Mouse (Mus musculus) kidney, embryonic 15.5 days (tissue): ENCODE measurements around the gene Myo16. TPM values are rescaled to one million over a fixed set of nuclear protein-coding genes. Genes with fewer than 3 reads are reported as not detected.

Experiments used
- ATAC-seq: fragments of 200-750 bp; cut with Nextera tagmentation; replicated peaks from 2 replicates; pipeline ENCODE4 v1.8.0; 2017; ENCODE audit warnings: moderate TSS enrichment; ENCODE audit not compliant: low FRiP score
- H3K27ac ChIP-seq: fragments of 300-500 bp; sonication (generic); 2 replicates; pipeline ENCODE4 v1.5.1; 2015; ENCODE audit warnings: mild to moderate bottlenecking, inconsistent platforms
- H3K27me3 ChIP-seq: fragments of 300-500 bp; sonication (generic); 2 replicates; pipeline ENCODE4 v1.6.1; 2015; ENCODE audit warnings: inconsistent platforms
- H3K36me3 ChIP-seq: fragments of 300-500 bp; sonication (generic); 2 replicates; pipeline ENCODE4 v1.6.1; 2015; ENCODE audit warnings: inconsistent platforms
- H3K4me1 ChIP-seq: fragments of 300-500 bp; sonication (generic); 2 replicates; pipeline ENCODE4 v1.6.1; 2015; ENCODE audit warnings: inconsistent platforms
- H3K4me2 ChIP-seq: fragments of 300-500 bp; sonication (generic); 2 replicates; pipeline ENCODE4 v1.6.1; 2015; ENCODE audit warnings: moderate library complexity, mild to moderate bottlenecking, inconsistent platforms
- H3K4me3 ChIP-seq: fragments of 300-500 bp; sonication (generic); replicated peaks from 2 replicates; pipeline ENCODE4 v1.5.1; 2015; ENCODE audit warnings: mild to moderate bottlenecking, inconsistent platforms
- H3K9ac ChIP-seq: fragments of 300-500 bp; sonication (generic); 2 replicates; pipeline ENCODE4 v1.6.1; 2015; ENCODE audit warnings: mild to moderate bottlenecking, inconsistent platforms
- H3K9me3 ChIP-seq: fragments of 300-500 bp; sonication (generic); replicated peaks from 2 replicates; pipeline ENCODE4 v1.6.1; 2016; ENCODE audit warnings: inconsistent platforms
- WGBS: fragments of 180-500 bp; shearing (Covaris S2); methylation state at CpG from one replicate; pipeline ENCODE4 v1.1.7; 2015; ENCODE audit warnings: mixed read lengths; 5-methylcytosine and 5-hydroxymethylcytosine counted together
- polyA plus RNA-seq: library from polyadenylated mRNA; unstranded; fragments of >200 nt; fragmentation: Nextera tagmentation; extraction: Ambion mirVana; gene quantifications from 2 replicates; pipeline ENCODE4 v1.2.1, GENCODE M21; 2015

Gene Myo16
- polyA plus RNA-seq, 1 experiment from 2014 or later = 0.34 TPM

DNA sequence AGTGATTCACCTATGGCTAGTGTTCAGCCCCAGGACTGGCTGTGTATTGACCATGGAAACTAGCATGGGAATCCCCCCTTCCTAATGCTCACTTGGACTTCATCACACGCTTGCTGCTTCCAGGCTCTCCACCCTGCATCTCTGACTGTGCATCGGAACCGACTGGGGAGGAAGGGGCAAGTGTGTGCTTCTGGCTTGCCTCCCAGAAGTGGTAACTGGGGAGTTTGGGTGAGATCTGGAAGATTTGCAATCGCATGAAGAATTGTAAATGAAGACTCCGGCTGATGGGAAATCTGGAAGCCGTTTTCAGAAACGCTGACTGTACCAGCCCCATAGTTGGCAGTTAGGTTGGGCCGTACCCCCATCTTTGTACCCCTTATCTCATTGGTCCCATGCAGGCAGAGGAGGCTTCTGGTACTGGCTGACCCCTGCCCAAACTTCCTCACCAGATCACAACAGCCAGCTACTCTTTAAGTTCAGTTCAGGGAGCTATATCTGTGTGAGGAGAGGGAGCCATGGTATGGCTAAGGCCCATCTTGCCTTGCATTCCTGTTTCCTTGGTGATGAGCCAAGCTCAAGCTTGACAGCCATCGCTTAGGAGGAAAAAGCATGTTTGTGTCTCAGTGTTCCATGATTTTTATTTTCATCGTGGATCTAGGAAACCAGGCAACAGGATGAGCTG, 336.2 kb downstream of the Myo16 start:
- no peaks in the 10 kb centered on the region for H3K4me1 ChIP-seq
- H3K27ac ChIP-seq = no peak overlapping the region
- no peak for ATAC-seq
- H3K9me3 ChIP-seq = no peaks in the 10 kb centered on the region
- WGBS = 82% methylated on average over 10 of the region's 10 CpGs
- no peak overlapping the region for H3K4me3 ChIP-seq
- no peak overlapping the region for H3K4me2 ChIP-seq
- no peak overlapping the region for H3K9ac ChIP-seq
- no peaks in the 10 kb centered on the region for H3K27me3 ChIP-seq
- no peaks in the 10 kb centered on the region for H3K36me3 ChIP-seq

DNA sequence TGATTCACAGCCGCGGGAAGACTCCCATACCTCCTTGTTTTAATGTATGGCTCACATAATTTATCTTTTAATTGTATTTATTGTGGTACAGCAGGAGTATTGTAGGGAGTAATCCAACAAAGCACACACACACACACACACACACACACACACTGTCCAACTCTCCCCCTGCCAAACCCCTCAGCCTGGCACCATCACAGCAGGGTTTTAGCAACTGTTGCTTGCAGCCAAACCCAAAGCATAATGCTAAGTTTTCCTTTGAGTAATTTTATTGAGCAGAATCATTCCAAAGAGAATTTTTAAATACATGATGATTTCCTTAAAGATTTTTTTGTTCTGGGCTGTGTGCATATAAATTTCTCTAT, 336.7 kb downstream of the Myo16 start:
- Histone ChIP-seq H3K27me3 (no peaks in the 10 kb centered on the region), H3K4me2 (no peak overlapping the region), H3K9ac (no peak overlapping the region), H3K4me3 (no peak overlapping the region), H3K36me3 (no peaks in the 10 kb centered on the region), H3K27ac (no peak overlapping the region), H3K9me3 (no peaks in the 10 kb centered on the region), H3K4me1 (no peaks in the 10 kb centered on the region)
- no peak for ATAC-seq
- WGBS = 86% methylated on average over 2 of the region's 2 CpGs

DNA sequence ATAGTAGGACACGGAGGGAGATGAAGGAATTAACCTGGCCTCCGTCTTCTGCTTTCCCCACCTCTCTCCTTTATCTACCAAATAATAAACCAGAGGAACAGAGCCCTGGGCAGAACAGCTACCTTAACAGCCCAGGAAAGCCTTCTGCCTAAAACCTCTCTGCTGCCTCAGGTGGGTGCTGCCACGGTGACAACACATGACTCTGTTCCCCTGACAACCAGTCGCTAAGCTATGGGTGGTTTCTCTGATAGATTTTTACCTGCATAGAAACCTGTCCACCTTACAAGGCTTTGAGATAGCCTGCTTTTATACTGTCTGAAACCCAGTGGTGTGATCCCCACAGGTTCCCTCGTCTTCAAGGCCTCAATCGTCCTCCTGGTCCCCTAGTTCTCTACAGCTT, 337.2 kb downstream of the Myo16 start:
- Histone ChIP-seq H3K9me3 (no peaks in the 10 kb centered on the region), H3K9ac (no peak overlapping the region)
- WGBS = 78% methylated on average over 6 of the region's 6 CpGs

GRCm38 (mm10) chr8:10499846-10500245, 346.1 kb downstream of the Myo16 start:
- no peaks in the 10 kb centered on the region for H3K36me3 ChIP-seq
- 0 out of 2 replicates have a peak, but pooled peaks cover 5% of the 10 kb centered on the region for H3K9me3 ChIP-seq
- no peak overlapping the region for H3K4me3 ChIP-seq
- WGBS = 26% methylated on average over 8 of the region's 8 CpGs
- no peak overlapping the region for H3K27ac ChIP-seq
- H3K4me2 ChIP-seq = no peak overlapping the region
- no peak for ATAC-seq
- H3K27me3 ChIP-seq = no peaks in the 10 kb centered on the region
- H3K9ac ChIP-seq = no peak overlapping the region
- no peaks in the 10 kb centered on the region for H3K4me1 ChIP-seq

More for the DNA sequence above, 337.2 kb downstream of the Myo16 start:
- Histone ChIP-seq H3K4me2 (no peak overlapping the region), H3K36me3 (no peaks in the 10 kb centered on the region), H3K4me3 (no peak overlapping the region), H3K4me1 (no peaks in the 10 kb centered on the region), H3K27ac (no peak overlapping the region), H3K27me3 (no peaks in the 10 kb centered on the region)
- no peak for ATAC-seq

DNA sequence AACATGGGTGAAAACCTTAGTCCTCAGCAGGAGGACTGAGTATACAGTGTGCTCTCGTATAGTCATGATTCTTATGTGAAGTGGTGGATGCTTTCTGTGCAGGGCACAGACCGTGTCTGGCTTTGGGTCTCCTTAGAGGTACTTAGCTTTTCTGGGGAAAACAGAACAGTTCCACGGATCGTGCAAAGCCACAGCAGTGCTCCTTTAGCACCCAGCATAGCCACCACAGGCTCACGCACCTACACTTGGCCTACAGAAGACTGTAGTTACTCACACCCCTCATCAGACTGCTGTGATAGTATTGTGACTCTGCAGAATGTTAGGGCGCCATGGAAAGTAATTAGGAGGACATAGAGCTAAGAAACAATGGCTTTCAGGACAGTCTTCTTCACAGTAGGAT, 346.8 kb downstream of the Myo16 start:
- no peak overlapping the region for H3K27ac ChIP-seq
- H3K27me3 ChIP-seq = no peaks in the 10 kb centered on the region
- no peak overlapping the region for H3K9ac ChIP-seq
- H3K36me3 ChIP-seq = no peaks in the 10 kb centered on the region
- H3K9me3 ChIP-seq = 0 out of 2 replicates have a peak, but pooled peaks cover 5% of the 10 kb centered on the region
- H3K4me3 ChIP-seq = no peak overlapping the region
- no peaks in the 10 kb centered on the region for H3K4me1 ChIP-seq
- ATAC-seq = no peak
- WGBS = 86% methylated on average over 6 of the region's 6 CpGs
- no peak overlapping the region for H3K4me2 ChIP-seq

DNA sequence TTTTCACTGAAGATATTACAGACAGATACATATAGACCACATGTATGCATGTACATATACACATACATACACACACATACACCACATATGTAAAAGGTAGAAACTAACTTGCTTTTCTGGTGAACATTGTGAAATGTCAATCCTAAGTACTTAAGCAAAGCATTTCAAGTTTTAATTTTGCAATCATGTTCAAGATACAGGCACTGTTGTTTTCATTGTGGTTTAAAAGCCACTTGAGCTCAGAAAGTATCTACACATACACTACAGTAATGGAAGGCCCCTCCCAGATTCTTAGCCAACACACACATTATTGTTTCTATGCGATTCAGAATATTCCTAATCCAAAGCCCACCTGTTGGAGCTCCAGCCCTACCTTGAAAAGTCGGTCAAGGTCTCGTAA, 348.0 kb downstream of the Myo16 start:
- H3K27me3 ChIP-seq = no peaks in the 10 kb centered on the region
- H3K4me1 ChIP-seq = no peaks in the 10 kb centered on the region
- no peak overlapping the region for H3K27ac ChIP-seq
- ATAC-seq = no peak
- no peaks in the 10 kb centered on the region for H3K9me3 ChIP-seq
- no peak overlapping the region for H3K9ac ChIP-seq
- H3K4me3 ChIP-seq = no peak overlapping the region
- no peak overlapping the region for H3K4me2 ChIP-seq
- H3K36me3 ChIP-seq = no peaks in the 10 kb centered on the region
- WGBS = 91% methylated on average over 3 of the region's 3 CpGs

GRCm38 (mm10) chr8:10512105-10512504, 358.4 kb downstream of the Myo16 start:
- no peaks in the 10 kb centered on the region for H3K9me3 ChIP-seq
- no peaks in the 10 kb centered on the region for H3K36me3 ChIP-seq
- no peak overlapping the region for H3K27ac ChIP-seq
- ATAC-seq = no peak
- H3K9ac ChIP-seq = no peak overlapping the region
- no peak overlapping the region for H3K4me2 ChIP-seq
- no peak overlapping the region for H3K4me3 ChIP-seq
- 71% methylated on average over 3 of the region's 3 CpGs for WGBS
- no peaks in the 10 kb centered on the region for H3K27me3 ChIP-seq
- no peaks in the 10 kb centered on the region for H3K4me1 ChIP-seq

GRCm38 (mm10) chr8:10517381-10517780, 363.7 kb downstream of the Myo16 start:
- H3K9ac ChIP-seq = no peak overlapping the region
- H3K9me3 ChIP-seq = no peaks in the 10 kb centered on the region
- H3K27ac ChIP-seq = no peak overlapping the region
- no peak; the same call in 1 of the 2 replicates for ATAC-seq
- 55% methylated on average over 8 of the region's 8 CpGs for WGBS
- no peaks in the 10 kb centered on the region for H3K36me3 ChIP-seq
- no peaks in the 10 kb centered on the region for H3K27me3 ChIP-seq
- H3K4me3 ChIP-seq = no peak overlapping the region
- H3K4me1 ChIP-seq = no peaks in the 10 kb centered on the region
- no peak overlapping the region for H3K4me2 ChIP-seq

- Histone ChIP-seq H3K27ac (no peak overlapping the region), H3K9me3 (no peaks in the 10 kb centered on the region), H3K27me3 (no peaks in the 10 kb centered on the region), H3K4me1 (no peaks in the 10 kb centered on the region), H3K4me2 (no peak overlapping the region), H3K4me3 (no peak overlapping the region), H3K36me3 (no peaks in the 10 kb centered on the region), H3K9ac (no peak overlapping the region)
- WGBS = 70% methylated on average over 7 of the region's 7 CpGs
- no peak for ATAC-seq
These were observed 365.6 kb downstream of the Myo16 start for GRCm38 (mm10) chr8:10519276-10519675.

- ATAC-seq = no peak
- Histone ChIP-seq H3K27ac (no peak overlapping the region), H3K36me3 (no peaks in the 10 kb centered on the region), H3K9me3 (no peaks in the 10 kb centered on the region), H3K27me3 (no peaks in the 10 kb centered on the region), H3K4me3 (no peak overlapping the region), H3K9ac (no peak overlapping the region), H3K4me1 (no peaks in the 10 kb centered on the region), H3K4me2 (no peak overlapping the region)
- WGBS = 73% methylated on average over 4 of the region's 4 CpGs
These were observed 367.8 kb downstream of the Myo16 start for GRCm38 (mm10) chr8:10521463-10521862.

DNA sequence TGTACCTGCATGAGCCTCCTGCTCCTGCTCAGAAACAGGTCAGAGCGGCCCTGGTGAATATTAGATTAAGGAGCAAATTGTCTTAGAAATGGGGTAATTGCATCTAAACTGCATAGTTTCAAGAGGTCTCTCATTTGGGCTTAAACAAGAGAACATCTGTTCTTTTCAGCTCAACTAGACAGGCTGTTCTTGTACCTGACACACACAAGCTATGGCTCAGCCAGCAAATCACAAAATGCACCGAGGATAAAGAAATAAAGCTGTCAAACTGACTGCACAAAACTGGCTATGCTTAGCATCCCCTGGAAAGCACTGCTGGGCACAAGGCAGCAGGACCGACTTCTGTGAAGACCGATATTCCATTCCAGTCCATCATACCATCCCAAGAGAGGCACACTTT, 372.0 kb downstream of the Myo16 start:
- H3K4me1 ChIP-seq = no peaks in the 10 kb centered on the region
- no peak overlapping the region for H3K27ac ChIP-seq
- H3K9ac ChIP-seq = no peak overlapping the region
- no peak for ATAC-seq
- H3K9me3 ChIP-seq = no peaks in the 10 kb centered on the region
- 64% methylated on average over 4 of the region's 4 CpGs for WGBS
- no peaks in the 10 kb centered on the region for H3K36me3 ChIP-seq
- no peaks in the 10 kb centered on the region for H3K27me3 ChIP-seq
- no peak overlapping the region for H3K4me3 ChIP-seq
- no peak overlapping the region for H3K4me2 ChIP-seq

GRCm38 (mm10) chr8:10526616-10527015, 372.9 kb downstream of the Myo16 start:
- H3K9me3 ChIP-seq = no peaks in the 10 kb centered on the region
- no peak overlapping the region for H3K9ac ChIP-seq
- H3K4me3 ChIP-seq = no peak overlapping the region
- 86% methylated on average over 5 of the region's 5 CpGs for WGBS
- H3K27ac ChIP-seq = no peak overlapping the region
- no peak for ATAC-seq
- no peaks in the 10 kb centered on the region for H3K36me3 ChIP-seq
- no peaks in the 10 kb centered on the region for H3K4me1 ChIP-seq
- no peak overlapping the region for H3K4me2 ChIP-seq
- H3K27me3 ChIP-seq = no peaks in the 10 kb centered on the region

DNA sequence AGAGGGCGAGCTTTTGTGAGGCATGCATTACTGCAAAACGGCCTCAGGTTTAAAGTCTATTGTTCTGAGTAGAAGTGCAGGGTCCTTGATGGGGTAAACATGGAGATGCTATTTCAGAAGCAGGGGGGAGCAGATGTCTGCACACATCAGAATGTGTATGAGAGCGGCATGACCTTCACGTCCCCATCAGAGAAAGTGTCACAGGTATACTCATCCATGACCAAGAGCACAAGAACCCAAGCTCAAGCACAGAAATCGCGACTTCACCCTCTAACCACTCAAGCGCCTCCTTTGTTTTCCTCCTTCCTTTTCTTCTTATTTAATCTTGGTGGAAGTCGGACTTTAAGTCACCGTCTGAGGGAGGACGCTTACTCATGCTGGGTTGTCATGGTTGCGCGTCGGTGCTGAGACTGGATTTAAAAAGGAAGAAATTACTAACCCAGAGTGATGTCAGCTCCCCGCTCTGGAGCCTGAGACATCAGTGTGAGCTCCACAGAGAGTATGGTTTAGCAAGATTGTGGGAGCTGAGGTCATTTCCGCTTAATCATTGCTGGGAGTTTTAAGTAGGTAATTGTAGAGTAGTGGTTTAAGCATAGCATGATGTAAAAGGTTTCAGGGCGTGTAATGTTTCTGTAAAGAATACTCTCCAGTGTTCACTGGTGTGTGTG, 381.0 kb downstream of the Myo16 start:
- H3K36me3 ChIP-seq = no peaks in the 10 kb centered on the region
- H3K4me2 ChIP-seq = no peak overlapping the region
- H3K27ac ChIP-seq = no peak overlapping the region
- H3K9ac ChIP-seq = no peak overlapping the region
- ATAC-seq = no peak
- no peak overlapping the region for H3K4me3 ChIP-seq
- WGBS = 73% methylated on average over 16 of the region's 16 CpGs
- no peaks in the 10 kb centered on the region for H3K4me1 ChIP-seq
- H3K27me3 ChIP-seq = no peaks in the 10 kb centered on the region
- no peaks in the 10 kb centered on the region for H3K9me3 ChIP-seq
